Mouse (Mus musculus): ENCODE data around the gene Gm16867. TPM values are rescaled to one million over a fixed set of nuclear protein-coding genes. Genes with fewer than 3 reads are reported as not detected.

Gm16867 gene
- total RNA-seq, 1 experiment from 2014 or later, result 8.7 TPM

Other genes starting within 250 kb of the Gm16867 start
- not detected in 2 replicates for gene Synb, start 209.1 kb downstream of the Gm16867 start, total RNA-seq (2017)
- gene Gm27179, start 9.2 kb upstream of the Gm16867 start, total RNA-seq (2017), result not detected in 2 replicates
- gene Entpd4b, start 52.1 kb upstream of the Gm16867 start, total RNA-seq (2017), result 16.2 and 22.6 TPM in 2 replicates

Data from hematopoietic stem cell, adult 5-6 weeks (primary cell).